Mouse (Mus musculus) adrenal gland, postnatal 4 days (tissue): ENCODE data around the gene Osbpl10. TPM values are rescaled to one million over a fixed set of nuclear protein-coding genes. Genes with fewer than 3 reads are reported as not detected.

Experiments
- DNase-seq, 2 experiments: peaks; one replicate each; pipeline ENCODE4 v3.0.0; 2021 to 2022; ENCODE audit warnings: low spot score in 2 of 2, mixed read lengths in 2 of 2
- total RNA-seq, 2 experiments: library from RNA; stranded (reverse); gene quantifications; 2 replicates each; pipeline ENCODE4 v1.2.3; 2021

Gene Osbpl10
- total RNA-seq, 2 experiments from 2014 or later, result 14.9 to 15.5 TPM

- DNase-seq, result no peak
Measured at GRCm38 (mm10) chr9:114982689-114983360, 4.5 kb downstream of the Osbpl10 start, which contains the start of gene Rps27rt. Rps27rt (minus strand) TSS chr9:114982739.

- DNase-seq, result no peak
Measured at GRCm38 (mm10) chr9:114985741-114986140, 7.4 kb downstream of the Osbpl10 start.

- no peak for DNase-seq
Measured at GRCm38 (mm10) chr9:114986361-114986760, 8.0 kb downstream of the Osbpl10 start.

- DNase-seq, result no peak
Measured at GRCm38 (mm10) chr9:114988029-114988428, 9.7 kb downstream of the Osbpl10 start.

DNA sequence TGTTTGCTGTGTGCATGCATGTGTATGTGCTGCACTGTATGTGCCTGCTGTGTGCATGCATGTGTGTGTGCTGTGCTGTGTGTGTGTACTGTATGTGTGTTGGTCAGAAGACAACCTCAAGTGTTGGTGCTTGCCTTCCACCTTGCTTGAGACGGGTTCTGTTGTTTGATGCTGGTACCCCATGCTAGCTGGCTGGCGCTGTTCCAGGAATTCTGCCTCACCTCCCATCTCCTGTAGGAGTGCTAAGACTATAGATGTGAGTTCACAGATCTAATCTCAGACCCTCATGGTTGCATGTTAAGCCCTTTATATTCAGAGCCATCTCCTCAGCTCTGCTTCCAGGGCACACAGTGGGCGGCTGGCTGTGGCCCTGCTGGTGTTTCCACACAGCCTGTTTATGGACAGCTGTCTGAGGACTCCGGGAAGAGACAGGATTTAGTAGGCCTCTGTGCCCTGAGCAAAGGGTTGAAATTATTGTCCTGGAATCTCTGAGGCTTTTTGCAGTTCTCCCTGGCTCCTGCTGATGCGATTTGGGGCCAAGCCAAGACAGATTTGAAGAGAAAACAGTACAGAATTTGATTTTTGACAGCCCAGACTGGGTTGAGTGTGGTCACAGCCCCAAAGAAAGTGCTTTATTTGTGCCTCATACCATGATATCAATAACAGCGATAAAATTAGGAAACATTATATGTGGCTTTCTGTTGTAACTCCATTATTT is 10.4 kb downstream of the Osbpl10 start:
- no peak for DNase-seq

- no peak for DNase-seq
Measured at GRCm38 (mm10) chr9:114990421-114990820, 12.1 kb downstream of the Osbpl10 start.

DNA sequence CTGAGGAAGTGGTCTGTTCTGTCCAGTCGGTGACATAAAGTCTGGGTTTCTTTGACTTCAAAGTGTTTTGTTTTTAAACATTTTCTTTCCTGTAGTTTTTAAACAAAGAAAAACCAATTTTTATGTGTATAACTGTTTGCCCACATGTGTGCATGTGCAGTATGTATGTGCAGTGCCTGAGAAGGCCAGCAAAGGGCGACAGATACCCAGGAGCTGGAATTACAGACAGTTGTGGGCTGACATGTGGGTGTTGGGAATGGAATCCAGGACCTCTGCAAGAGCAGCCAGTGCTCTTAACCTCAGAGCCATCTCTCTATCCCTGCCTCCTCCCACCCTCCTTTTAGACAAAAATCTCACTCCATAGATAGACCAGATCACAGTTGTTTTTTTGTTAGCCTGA is 14.2 kb downstream of the Osbpl10 start:
- no peak for DNase-seq

- DNase-seq, result no peak
Measured at GRCm38 (mm10) chr9:114995250-114995649, 16.9 kb downstream of the Osbpl10 start.

- no peak for DNase-seq
Measured at GRCm38 (mm10) chr9:114995716-114996115, 17.3 kb downstream of the Osbpl10 start.

DNA sequence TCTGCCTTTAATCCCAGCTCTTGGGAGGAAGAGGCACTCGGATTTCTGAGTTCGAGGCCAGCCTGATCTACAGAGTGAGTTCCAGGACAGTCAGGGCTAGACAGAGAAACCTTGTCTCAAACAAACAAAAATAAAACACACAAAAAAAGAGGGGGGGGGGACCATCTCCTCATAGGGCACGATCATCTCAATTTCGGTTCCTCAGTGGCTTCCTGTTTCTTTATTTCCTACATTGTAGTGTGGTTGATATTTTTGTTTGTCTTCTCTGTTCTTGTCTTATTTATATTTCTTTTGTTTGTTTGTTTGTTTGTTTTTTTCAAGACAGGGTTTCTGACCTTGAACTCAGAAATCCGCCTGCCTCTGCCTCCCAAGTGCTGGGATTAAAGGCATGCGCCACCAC is 18.1 kb downstream of the Osbpl10 start:
- DNase-seq, result no peak

DNA sequence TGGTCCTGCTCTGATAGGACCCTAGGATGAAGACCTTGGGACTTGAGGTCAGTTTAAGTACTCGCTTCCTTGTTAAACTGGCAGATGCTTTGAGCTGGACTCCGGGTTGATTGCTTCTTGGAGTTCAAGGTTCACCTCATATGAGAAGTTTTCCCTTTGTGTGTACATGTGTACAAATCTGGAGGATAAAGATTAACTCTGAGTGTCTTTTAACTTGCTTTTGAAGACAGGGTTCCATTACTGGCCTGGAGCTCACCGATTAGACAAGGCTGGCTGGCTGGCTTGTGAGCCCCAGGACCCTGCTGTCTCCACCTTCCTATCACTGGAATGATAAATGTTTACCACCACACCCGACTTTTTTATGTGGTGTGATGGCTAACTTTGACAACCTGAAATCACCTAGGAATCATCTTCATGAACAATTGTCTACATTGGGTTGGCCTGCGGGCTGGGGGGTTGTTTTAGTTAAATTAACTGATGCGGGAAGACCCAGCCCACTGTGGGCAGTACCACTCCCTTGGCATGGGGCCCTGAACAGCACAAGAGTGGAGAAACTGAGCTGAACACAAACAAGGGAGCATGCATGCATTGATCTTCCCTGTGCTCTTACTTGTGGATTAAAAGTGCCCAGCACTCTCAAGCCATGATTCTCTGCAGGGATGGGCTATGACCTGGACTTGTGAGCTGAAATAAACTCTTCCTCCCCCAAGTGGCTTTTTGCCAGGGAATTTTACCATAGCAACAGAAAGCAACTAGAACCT is 20.8 kb downstream of the Osbpl10 start:
- DNase-seq, result no peak

DNA sequence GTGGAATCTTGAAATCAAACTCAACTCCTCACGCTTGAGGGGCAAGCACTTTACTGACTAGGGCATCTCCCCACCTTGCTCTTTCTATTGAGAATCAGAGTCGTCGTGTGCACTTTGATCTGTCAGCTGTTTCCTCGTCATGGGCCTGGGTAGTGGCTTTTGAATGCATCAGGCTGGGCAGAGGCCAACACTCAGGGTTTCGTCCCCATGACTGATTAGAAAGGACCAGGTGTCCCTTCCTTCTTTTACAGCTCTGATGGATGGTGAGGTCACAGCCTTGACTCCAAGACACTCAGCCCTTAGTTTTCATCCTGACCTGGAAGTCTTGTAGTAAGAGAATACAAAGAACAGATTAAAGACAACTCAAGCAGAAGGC is 21.4 kb downstream of the Osbpl10 start:
- no peak for DNase-seq

GRCm38 (mm10) chr9:115005446-115005845 is 27.1 kb downstream of the Osbpl10 start:
- DNase-seq, result no peak

DNA sequence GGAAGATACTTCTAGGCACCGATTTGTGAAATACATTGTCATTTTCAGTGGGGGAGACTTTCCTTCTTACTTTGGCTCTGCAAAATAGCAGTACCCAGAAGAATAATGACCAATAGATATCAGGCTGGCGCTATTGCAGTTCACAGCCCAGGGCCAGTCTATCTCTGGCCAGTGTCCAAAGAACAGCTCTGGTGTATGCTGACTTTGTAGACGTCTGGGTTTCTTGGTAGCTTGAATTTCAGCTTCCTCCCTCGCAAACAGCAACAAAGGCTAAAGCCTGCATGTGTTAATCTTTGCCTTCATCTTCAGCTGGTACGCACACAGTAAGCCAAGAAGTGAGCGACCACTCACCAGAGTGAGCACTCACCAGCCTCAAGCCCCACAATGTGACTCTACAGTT is 29.4 kb downstream of the Osbpl10 start:
- DNase-seq, result no peak

GRCm38 (mm10) chr9:115008194-115008593 is 29.8 kb downstream of the Osbpl10 start:
- no peak for DNase-seq

DNA sequence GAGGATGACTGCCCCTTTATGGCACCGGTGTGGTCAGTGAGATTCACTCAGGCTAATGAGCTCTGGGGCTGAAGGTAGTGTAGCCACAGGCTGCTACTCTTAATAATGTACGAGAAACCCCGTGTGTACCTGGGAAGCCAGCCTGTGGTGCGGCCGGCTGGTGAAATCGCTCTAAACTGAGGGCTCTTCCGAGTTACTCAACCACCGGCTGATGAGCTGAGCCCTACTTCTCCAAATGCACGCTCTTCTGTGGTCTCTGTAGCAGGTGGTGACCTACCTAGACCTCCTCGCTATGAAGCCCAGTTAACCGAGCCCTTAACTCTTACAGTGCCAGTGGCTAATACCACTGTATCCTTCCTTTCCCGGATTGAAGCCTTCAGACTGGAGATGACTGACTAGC is 34.0 kb downstream of the Osbpl10 start:
- no peak for DNase-seq

GRCm38 (mm10) chr9:115020141-115020540 is 41.8 kb downstream of the Osbpl10 start:
- no peak for DNase-seq

GRCm38 (mm10) chr9:115021419-115021818 is 43.0 kb downstream of the Osbpl10 start:
- no peak for DNase-seq

GRCm38 (mm10) chr9:115023137-115023536 is 44.8 kb downstream of the Osbpl10 start:
- DNase-seq, result no peak

DNA sequence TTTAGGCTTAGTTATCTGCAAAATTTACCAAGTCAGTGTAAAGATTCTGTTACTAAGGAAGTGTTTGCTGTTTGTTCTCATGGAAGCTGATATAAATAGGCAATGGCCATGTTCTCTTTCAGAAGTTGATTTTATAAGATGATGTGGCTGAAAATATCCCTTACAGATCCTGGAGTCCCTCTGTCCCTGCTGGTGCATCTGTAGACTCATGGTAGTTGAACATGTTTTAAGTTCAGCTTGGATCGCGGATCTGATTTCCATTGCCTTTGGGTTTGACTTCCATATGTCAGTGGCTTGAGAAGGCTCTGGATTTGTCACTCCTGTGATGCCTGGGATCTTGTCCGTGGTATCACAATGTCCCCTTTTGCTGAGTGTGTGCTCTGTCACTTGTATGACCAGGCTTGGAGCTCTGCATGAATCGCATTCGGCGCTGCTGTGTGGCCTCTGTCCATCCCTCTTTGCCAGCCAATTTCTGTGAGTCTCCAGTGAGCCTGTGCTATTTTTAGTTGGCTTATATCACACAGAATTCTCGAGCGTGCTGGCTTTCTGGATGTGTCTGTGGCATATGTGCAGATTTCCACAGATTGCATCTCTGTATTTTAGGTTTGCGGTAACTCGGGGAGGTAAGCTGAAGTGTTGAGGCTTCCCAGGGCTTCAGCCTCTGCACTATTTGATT is 45.5 kb downstream of the Osbpl10 start:
- DNase-seq, result no peak

DNA sequence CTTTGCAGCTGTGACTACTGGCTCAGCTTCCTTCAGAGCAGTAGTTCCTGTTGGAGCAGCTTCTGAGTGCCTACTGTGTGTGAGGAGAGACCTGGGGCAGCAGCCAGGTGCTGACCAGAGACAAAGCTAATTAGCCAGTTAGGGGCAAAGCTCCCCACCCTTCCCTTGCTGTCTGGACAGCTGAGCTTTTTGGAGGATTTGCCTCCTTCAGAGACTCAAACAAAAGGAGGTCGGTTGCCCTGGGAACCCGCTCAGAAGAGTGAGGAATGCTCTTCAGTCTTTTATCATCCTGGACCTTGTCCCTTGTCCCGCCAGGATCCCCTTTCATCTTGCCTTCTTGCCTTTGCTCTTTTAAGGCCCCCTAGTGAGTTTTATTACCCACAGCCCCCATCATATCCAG is 50.9 kb downstream of the Osbpl10 start:
- DNase-seq, result no peak

GRCm38 (mm10) chr9:115030581-115030980 is 52.2 kb downstream of the Osbpl10 start:
- DNase-seq, result no peak
